Comparison of ENCODE assay signal across 17 mouse cellular contexts in the genomic region with DNA sequence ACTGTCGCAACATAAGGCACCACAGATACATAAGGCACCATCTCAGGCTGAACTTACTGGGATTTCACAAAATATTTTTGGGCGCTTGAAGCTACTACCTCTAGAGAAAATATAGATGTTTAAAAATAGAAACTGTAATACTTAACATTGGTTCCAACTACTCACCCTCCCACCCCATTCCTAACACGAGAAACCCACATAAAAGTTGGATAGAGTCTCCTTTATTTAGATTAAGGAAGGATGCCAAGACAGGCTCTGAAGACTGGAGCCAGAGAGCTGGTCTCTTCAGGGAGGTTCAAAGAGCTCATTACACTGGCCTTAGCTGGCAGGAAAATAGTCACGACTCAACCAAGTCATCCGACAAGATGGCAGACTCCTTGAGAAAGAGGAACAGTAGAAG.
DNase-seq lines count a peak whose midpoint lies in the region; ATAC-seq lines count a peak whose summit lies in the region.
"Had no signal": no experiment of that assay in that cellular context is flagged by ENCODE, and none has a peak within 500 bp of the region (broad histone marks: within the 10 kb centered on the region; RNA-seq: fewer than 3 reads in every experiment).

No protein-coding gene starts in this region.

- H3K36me3 ChIP-seq in limb, embryonic 12.5 days, result peaks cover 23% of the 10 kb centered on the region
- peaks cover 17% of the 10 kb centered on the region for H3K36me3 ChIP-seq in limb, embryonic 10.5 days
- peaks cover 20% of the 10 kb centered on the region for H3K36me3 ChIP-seq in limb, embryonic 15.5 days
- H3K36me3 ChIP-seq: forebrain, embryonic 15.5 days had no signal

- DNase-seq in frontal cortex, postnatal 25 days (ENCODE audit: low spot score in 2 of 2), result no peak
- no peak for DNase-seq in limb, embryonic 10.5 days (ENCODE audit: low spot score)
- peak; percentile 75 for DNase-seq in 3T3-L1 (ENCODE audit: low read depth, low spot score)
- no peak for DNase-seq in thymus, postnatal 36 days
- DNase-seq: cerebellum, adult 8-10 months; retina, postnatal 1 day had no signal

- no peak overlapping the region for H3K4me2 ChIP-seq in limb, embryonic 12.5 days
- no peak overlapping the region for H3K4me2 ChIP-seq in limb, embryonic 15.5 days
- H3K4me2 ChIP-seq: forebrain, embryonic 15.5 days; liver, embryonic 12.5 days had no signal

- no peaks in the 10 kb centered on the region for H3K27me3 ChIP-seq in limb, embryonic 12.5 days
- H3K27me3 ChIP-seq in limb, embryonic 10.5 days (ENCODE audit: low read depth, poor library complexity, severe bottlenecking), result no peaks in the 10 kb centered on the region
- H3K27me3 ChIP-seq in limb, embryonic 15.5 days, result no peaks in the 10 kb centered on the region
- H3K27me3 ChIP-seq: CH12.LX; forebrain, embryonic 15.5 days; liver, embryonic 12.5 days had no signal

- H3K4me3 ChIP-seq in limb, embryonic 12.5 days (replicated peaks), result no peak overlapping the region
- no peak overlapping the region for H3K4me3 ChIP-seq in limb, embryonic 10.5 days
- no peak overlapping the region for H3K4me3 ChIP-seq in limb, embryonic 15.5 days
- H3K4me3 ChIP-seq: forebrain, embryonic 15.5 days; liver, embryonic 12.5 days; midbrain, embryonic 10.5 days had no signal

- H3K9ac ChIP-seq in limb, embryonic 12.5 days (replicated peaks), result no peak overlapping the region
- H3K9ac ChIP-seq in limb, embryonic 15.5 days, result no peak overlapping the region
- H3K9ac ChIP-seq: forebrain, embryonic 15.5 days; liver, embryonic 12.5 days had no signal

- peaks cover 18% of the 10 kb centered on the region for H3K4me1 ChIP-seq in limb, embryonic 12.5 days (replicated peaks)
- H3K4me1 ChIP-seq in limb, embryonic 10.5 days, result peaks cover 22% of the 10 kb centered on the region
- H3K4me1 ChIP-seq in limb, embryonic 15.5 days, result peaks cover 11% of the 10 kb centered on the region
- H3K4me1 ChIP-seq: liver, embryonic 12.5 days; midbrain, embryonic 10.5 days had no signal

- peak; percentile 70 for ATAC-seq in frontal cortex, adult (ENCODE audit: low TSS enrichment)
- ATAC-seq in limb, embryonic 12.5 days (ENCODE audit: insufficient number of reproducible peaks, insufficient read depth, low FRiP score, low TSS enrichment, low read depth), result no peak
- ATAC-seq in limb, embryonic 15.5 days (ENCODE audit: insufficient number of reproducible peaks, low FRiP score, low TSS enrichment, low read depth), result 0 out of 2 replicates have a peak, but pooled peaks have one; percentile 44
- ATAC-seq: forebrain, embryonic 15.5 days; hindbrain, embryonic 16.5 days; intestine, embryonic 16.5 days; liver, embryonic 12.5 days had no signal

- WGBS in limb, embryonic 12.5 days, result 86% methylated on average over 5 of the region's 5 CpGs
- whole genome bisulfite sequencing in limb, embryonic 10.5 days, result 89% methylated on average over 5 of the region's 5 CpGs
- 52% methylated on average over 5 of the region's 5 CpGs for WGBS in limb, embryonic 15.5 days

- H3K27ac ChIP-seq in limb, embryonic 12.5 days, result 0 out of 2 replicates have a peak overlapping the region, but pooled peaks have one; percentile 4
- H3K27ac ChIP-seq in limb, embryonic 10.5 days, result no peak overlapping the region
- 0 out of 2 replicates have a peak overlapping the region, but pooled peaks have one; percentile 38 for H3K27ac ChIP-seq in limb, embryonic 15.5 days
- H3K27ac ChIP-seq: forebrain, embryonic 15.5 days; kidney, postnatal 0 days; liver, embryonic 12.5 days; macrophage; midbrain, embryonic 10.5 days had no signal

- peaks cover 8% of the 10 kb centered on the region for H3K9me3 ChIP-seq in limb, embryonic 12.5 days
- no peaks in the 10 kb centered on the region for H3K9me3 ChIP-seq in limb, embryonic 10.5 days (replicated peaks)
- H3K9me3 ChIP-seq in limb, embryonic 15.5 days, result no peaks in the 10 kb centered on the region
- H3K9me3 ChIP-seq: forebrain, embryonic 15.5 days had no signal
